Mouse (Mus musculus): ENCODE measurements around the gene Spen.

DNA sequence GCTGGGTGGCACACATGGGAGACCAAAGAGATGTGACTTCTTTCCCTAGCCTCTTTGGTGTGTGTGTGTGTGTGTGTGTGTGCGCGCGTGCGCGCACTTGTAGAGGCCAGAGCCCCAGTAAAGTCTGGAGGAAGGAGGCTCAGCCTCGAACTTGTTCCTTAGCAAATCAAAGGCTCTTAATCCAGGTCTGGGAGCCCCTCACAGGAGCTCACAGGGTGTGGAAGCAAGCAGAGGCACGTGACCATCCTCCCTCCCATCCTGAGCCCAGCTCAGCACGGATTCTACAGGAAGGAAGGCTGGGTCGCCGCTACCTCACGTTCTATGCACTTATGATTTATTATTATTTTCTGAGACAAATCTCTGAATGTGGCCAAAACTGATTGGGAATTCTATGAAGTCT, 38.0 kb upstream of the Spen start:
- TF ChIP-seq CTCF (IDR thresholded peaks at IDR 0.05; ENCODE audit: extremely low read depth, insufficient read depth, low read length) (no peak), POLR2A (IDR thresholded peaks at IDR 0.05; ENCODE audit: extremely low read depth, insufficient read depth, low read length) (no peak)
